Mouse (Mus musculus) liver, embryonic 11.5 days (tissue): ENCODE data around the gene Efna3. TPM values are rescaled to one million over a fixed set of nuclear protein-coding genes. Genes with fewer than 3 reads are reported as not detected.

Source experiments
- ATAC-seq: fragments of 200-750 bp; cut with Nextera tagmentation; replicated peaks from 2 replicates; pipeline ENCODE4 v1.8.0; 2017; ENCODE audit warnings: moderate number of reproducible peaks, mild to moderate bottlenecking, moderate TSS enrichment, moderate library complexity; ENCODE audit not compliant: low FRiP score
- DNase-seq: peaks from one replicate; pipeline ENCODE4 v3.0.0-alpha.2; 2017; ENCODE audit warnings: low spot score
- H3K27ac ChIP-seq: fragments of 300-500 bp; sonication (generic); 2 replicates; pipeline ENCODE4 v1.5.1; 2014; ENCODE audit warnings: mild to moderate bottlenecking, low read depth, low read length, control low read depth
- H3K27me3 ChIP-seq: fragments of 300-500 bp; sonication (generic); replicated peaks from 2 replicates; pipeline ENCODE4 v1.6.1; 2014; ENCODE audit warnings: low read length, mixed read lengths; ENCODE audit not compliant: control insufficient read depth, insufficient read depth
- H3K36me3 ChIP-seq: fragments of 300-500 bp; sonication (generic); 2 replicates; pipeline ENCODE4 v1.6.1; 2014; ENCODE audit warnings: mild to moderate bottlenecking, low read length, moderate library complexity, mixed read lengths; ENCODE audit not compliant: control insufficient read depth, insufficient read depth
- H3K4me1 ChIP-seq: fragments of 300-500 bp; sonication (generic); replicated peaks from 2 replicates; pipeline ENCODE4 v1.6.1; 2014; ENCODE audit warnings: low read length, mixed read lengths; ENCODE audit not compliant: control insufficient read depth, insufficient read depth
- H3K4me2 ChIP-seq: fragments of 300-500 bp; sonication (generic); 2 replicates; pipeline ENCODE4 v1.6.1; 2014; ENCODE audit warnings: mild to moderate bottlenecking, control low read depth, moderate library complexity
- H3K4me3 ChIP-seq: fragments of 300-500 bp; sonication (generic); 2 replicates; pipeline ENCODE4 v1.5.1; 2014; ENCODE audit warnings: low read depth, low read length, control low read depth
- H3K9ac ChIP-seq: fragments of 300-500 bp; sonication (generic); 2 replicates; pipeline ENCODE4 v1.6.1; 2014; ENCODE audit warnings: low read depth, low read length, control low read depth
- H3K9me3 ChIP-seq: fragments of 300-500 bp; sonication (generic); 2 replicates; pipeline ENCODE4 v1.6.1; 2016; ENCODE audit warnings: low read length, inconsistent platforms, mixed read lengths; ENCODE audit not compliant: control insufficient read depth
- WGBS: fragments of 180-500 bp; shearing (Covaris S2); extraction: QIAGEN DNeasy Blood & Tissue Kit; methylation state at CpG from one replicate; pipeline ENCODE4 v1.1.7; 2014; 5-methylcytosine and 5-hydroxymethylcytosine counted together
- polyA plus RNA-seq: library from polyadenylated mRNA; unstranded; fragments of >200 nt; fragmentation: Nextera tagmentation; extraction: Ambion mirVana; gene quantifications from 2 replicates; pipeline ENCODE4 v1.2.1, GENCODE M21; 2014

The Efna3 gene
- polyA plus RNA-seq, 1 experiment from 2014 or later, result 3.9 TPM

GRCm38 (mm10) chr3:89300514-89300913 is 22.3 kb downstream of the Efna3 start:
- no peaks in the 10 kb centered on the region for H3K36me3 ChIP-seq
- H3K4me3 ChIP-seq, result no peak overlapping the region
- no peak overlapping the region for H3K4me2 ChIP-seq
- H3K9me3 ChIP-seq, result no peaks in the 10 kb centered on the region
- no peak overlapping the region for H3K9ac ChIP-seq
- H3K27me3 ChIP-seq, result peaks cover 5% of the 10 kb centered on the region
- ATAC-seq (no peak), DNase-seq (no peak)
- no peak overlapping the region for H3K27ac ChIP-seq
- 55% methylated on average over 2 of the region's 2 CpGs for WGBS
- peaks cover 3% of the 10 kb centered on the region; the same call in 1 of the 2 replicates for H3K4me1 ChIP-seq

GRCm38 (mm10) chr3:89300071-89300470 is 22.7 kb downstream of the Efna3 start:
- H3K36me3 ChIP-seq, result no peaks in the 10 kb centered on the region
- no peak overlapping the region for H3K9ac ChIP-seq
- H3K9me3 ChIP-seq, result no peaks in the 10 kb centered on the region
- H3K4me1 ChIP-seq, result peaks cover 3% of the 10 kb centered on the region; the same call in 1 of the 2 replicates
- DNase-seq, result no peak
- 43% methylated on average over 1 of the region's 1 CpGs for WGBS
- ATAC-seq, result no peak
- H3K4me3 ChIP-seq, result no peak overlapping the region
- H3K27ac ChIP-seq, result no peak overlapping the region
- peaks cover 5% of the 10 kb centered on the region for H3K27me3 ChIP-seq
- peak overlapping the region; percentile 57 for H3K4me2 ChIP-seq

- H3K27me3 ChIP-seq, result peaks cover 5% of the 10 kb centered on the region
- no peak overlapping the region for H3K27ac ChIP-seq
- H3K4me1 ChIP-seq, result peaks cover 3% of the 10 kb centered on the region; the same call in 1 of the 2 replicates
- no peaks in the 10 kb centered on the region for H3K9me3 ChIP-seq
- WGBS, result 4% methylated on average over 14 of the region's 14 CpGs
- peak overlapping the region; percentile 18; the same call in 1 of the 2 replicates for H3K9ac ChIP-seq
- peak overlapping the region; percentile 57 for H3K4me2 ChIP-seq
- DNase-seq (no peak), ATAC-seq (no peak)
- H3K4me3 ChIP-seq, result peak overlapping the region; percentile 1; the same call in 1 of the 2 replicates
- no peaks in the 10 kb centered on the region for H3K36me3 ChIP-seq
These were observed 23.3 kb downstream of the Efna3 start for GRCm38 (mm10) chr3:89299499-89299898.

- H3K36me3 ChIP-seq, result no peaks in the 10 kb centered on the region
- H3K27me3 ChIP-seq, result peaks cover 5% of the 10 kb centered on the region
- H3K4me3 ChIP-seq, result no peak overlapping the region
- H3K9me3 ChIP-seq, result no peaks in the 10 kb centered on the region
- DNase-seq (no peak), ATAC-seq (no peak)
- 83% methylated on average over 6 of the region's 6 CpGs for WGBS
- H3K4me1 ChIP-seq, result peaks cover 3% of the 10 kb centered on the region; the same call in 1 of the 2 replicates
- no peak overlapping the region for H3K9ac ChIP-seq
- H3K4me2 ChIP-seq, result no peak overlapping the region; the same call in 1 of the 2 replicates
- no peak overlapping the region for H3K27ac ChIP-seq
These were observed 23.9 kb downstream of the Efna3 start for GRCm38 (mm10) chr3:89298908-89299307.

GRCm38 (mm10) chr3:89296761-89297396 is 25.9 kb downstream of the Efna3 start:
- H3K4me3 ChIP-seq, result no peak overlapping the region
- peak overlapping the region; percentile 7; the same call in 1 of the 2 replicates for H3K27ac ChIP-seq
- no peak overlapping the region for H3K4me2 ChIP-seq
- no peaks in the 10 kb centered on the region for H3K9me3 ChIP-seq
- H3K36me3 ChIP-seq, result no peaks in the 10 kb centered on the region
- 76% methylated on average over 11 of the region's 11 CpGs for WGBS
- peaks cover 2% of the 10 kb centered on the region; the same call in 1 of the 2 replicates for H3K27me3 ChIP-seq
- DNase-seq, result no peak
- peaks cover 3% of the 10 kb centered on the region; the same call in 1 of the 2 replicates for H3K4me1 ChIP-seq
- H3K9ac ChIP-seq, result no peak overlapping the region
- ATAC-seq, result no peak

GRCm38 (mm10) chr3:89295685-89296230 is 27.0 kb downstream of the Efna3 start:
- Histone ChIP-seq H3K4me2 (no peak overlapping the region), H3K4me1 (peaks cover 3% of the 10 kb centered on the region; the same call in 1 of the 2 replicates), H3K4me3 (no peak overlapping the region), H3K36me3 (no peaks in the 10 kb centered on the region), H3K27me3 (peaks cover 2% of the 10 kb centered on the region; the same call in 1 of the 2 replicates), H3K9ac (no peak overlapping the region), H3K9me3 (no peaks in the 10 kb centered on the region), H3K27ac (no peak overlapping the region)
- DNase-seq (no peak), ATAC-seq (no peak)
- WGBS, result 69% methylated on average over 8 of the region's 8 CpGs

- Histone ChIP-seq H3K36me3 (no peaks in the 10 kb centered on the region), H3K4me3 (no peak overlapping the region), H3K4me1 (no peaks in the 10 kb centered on the region; the same call in 1 of the 2 replicates), H3K27ac (no peak overlapping the region), H3K27me3 (peaks cover 2% of the 10 kb centered on the region; the same call in 1 of the 2 replicates), H3K9me3 (no peaks in the 10 kb centered on the region), H3K9ac (no peak overlapping the region), H3K4me2 (no peak overlapping the region)
- no peak for DNase-seq
- no peak for ATAC-seq
- WGBS, result 74% methylated on average over 5 of the region's 5 CpGs
These were observed 28.6 kb downstream of the Efna3 start for GRCm38 (mm10) chr3:89294195-89294594.

- Histone ChIP-seq H3K4me2 (no peak overlapping the region), H3K27me3 (0 out of 2 replicates have a peak, but pooled peaks cover 4% of the 10 kb centered on the region), H3K36me3 (no peaks in the 10 kb centered on the region), H3K9ac (no peak overlapping the region), H3K4me1 (no peaks in the 10 kb centered on the region; the same call in 1 of the 2 replicates), H3K27ac (no peak overlapping the region), H3K4me3 (no peak overlapping the region), H3K9me3 (no peaks in the 10 kb centered on the region)
- WGBS, result 83% methylated on average over 11 of the region's 11 CpGs
- no peak for ATAC-seq
- no peak for DNase-seq
These were observed 29.4 kb downstream of the Efna3 start for GRCm38 (mm10) chr3:89293247-89293918.
